Mouse (Mus musculus) cerebellum, adult 9-10 months (tissue): ENCODE measurements at regions not wholly inside any gene's neighbourhood (a gene's known extent, or its start where the extent isn't known, plus 50 kb on each side); places are given as distances from the start of the nearest gene placed in this dataset.

Source experiments
- DNase-seq: peaks from one replicate; pipeline ENCODE4 v3.0.0; 2022

- DNase-seq, result no peak
Observed at GRCm38 (mm10) chr15:24161974-24162373, 1251.6 kb downstream of the Basp1 start.

- no peak for DNase-seq
Observed at GRCm38 (mm10) chr15:24157700-24158350, 1255.7 kb downstream of the Basp1 start.

- DNase-seq, result no peak
Observed at GRCm38 (mm10) chr15:24154291-24154690, 1259.3 kb downstream of the Basp1 start.

- DNase-seq, result no peak
Observed at GRCm38 (mm10) chr15:24124241-24124640, 1289.3 kb downstream of the Basp1 start.

GRCm38 (mm10) chr15:24086267-24086666 lies 1327.3 kb downstream of the Basp1 start:
- peak; percentile 4 for DNase-seq

GRCm38 (mm10) chr15:24053197-24053596 lies 1360.4 kb downstream of the Basp1 start:
- DNase-seq, result no peak

GRCm38 (mm10) chr15:24040847-24041246 lies 1372.7 kb downstream of the Basp1 start:
- no peak for DNase-seq

- DNase-seq, result peak; percentile 35
Observed at GRCm38 (mm10) chr15:24039174-24039573, 1374.4 kb downstream of the Basp1 start.

- DNase-seq, result peak; percentile 79
Observed at GRCm38 (mm10) chr15:24022137-24022536, 1391.4 kb downstream of the Basp1 start.

GRCm38 (mm10) chr15:24004711-24005110 lies 1408.9 kb downstream of the Basp1 start:
- no peak for DNase-seq

- DNase-seq, result peak; percentile 59
Observed at GRCm38 (mm10) chr15:23979506-23979905, 1430.7 kb downstream of the Cdh18 start.
